ENCODE assay signal across 9 mouse cellular contexts in genomic region chr2:93870842-93871241, GRCm38 (mm10). TPM values are rescaled to one million over a fixed set of nuclear protein-coding genes. Genes with fewer than 3 reads are reported as not detected.
A peak's percentile ranks its signal among the peaks of the same experiment; 100 is the strongest.
DNase-seq lines count a peak whose midpoint lies in the region; ATAC-seq and TF ChIP-seq lines count a peak whose summit lies in the region.
"Had no signal": no experiment of that assay in that cellular context is flagged by ENCODE, and none has a peak within 500 bp of the region (broad histone marks: within the 10 kb centered on the region; RNA-seq: fewer than 3 reads in every experiment).

No protein-coding gene starts in this region.

- no peak for TF ChIP-seq POLR2A in bone marrow macrophage, adult 2 months (IDR thresholded peaks at IDR 0.05; ENCODE audit: borderline replicate concordance, low read depth, low read length)

- H3K4me1 ChIP-seq in ES-E14 (ENCODE audit: control insufficient read depth in 2 of 2, insufficient read depth in 2 of 2, low read length in 2 of 2, poor library complexity in 1 of 2) = peaks cover 0 to 28% of the 10 kb centered on the region in 2 experiments; a peak in 2 of 4 replicates
- 0 out of 2 replicates have a peak, but pooled peaks cover 3% of the 10 kb centered on the region for H3K4me1 ChIP-seq in bone marrow macrophage, adult 2 months (ENCODE audit: control insufficient read depth, insufficient read depth, low read length)
- H3K4me1 ChIP-seq in embryonic facial prominence, embryonic 14.5 days (ENCODE audit: control insufficient read depth, insufficient read depth, low read length) = peaks cover 3% of the 10 kb centered on the region; the same call in 1 of the 2 replicates
- peaks cover 13% of the 10 kb centered on the region for H3K4me1 ChIP-seq in heart, embryonic 12.5 days (replicated peaks)

- H3K4me2 ChIP-seq in embryonic facial prominence, embryonic 14.5 days (ENCODE audit: low read depth, low read length) = no peak overlapping the region
- H3K4me2 ChIP-seq in heart, embryonic 12.5 days = no peak overlapping the region
- H3K4me2 ChIP-seq: limb, embryonic 12.5 days had no signal

- H3K9me3 ChIP-seq in ES-E14 (ENCODE audit: control insufficient read depth, insufficient read depth, low read depth, low read length) = no peaks in the 10 kb centered on the region
- H3K9me3 ChIP-seq in embryonic facial prominence, embryonic 14.5 days (ENCODE audit: control insufficient read depth, low read length) = no peaks in the 10 kb centered on the region
- H3K9me3 ChIP-seq in heart, embryonic 12.5 days (replicated peaks) = no peaks in the 10 kb centered on the region
- H3K9me3 ChIP-seq: limb, embryonic 12.5 days had no signal

- WGBS in embryonic facial prominence, embryonic 14.5 days = 52% methylated on average over 4 of the region's 4 CpGs
- WGBS in heart, embryonic 12.5 days = 40% methylated on average over 4 of the region's 4 CpGs

- peak; percentile 63; the same call in 1 of the 2 replicates for ATAC-seq in embryonic facial prominence, embryonic 14.5 days (ENCODE audit: low read depth)
- 0 out of 2 replicates have a peak, but pooled peaks have one; percentile 63 for ATAC-seq in heart, embryonic 12.5 days (ENCODE audit: insufficient number of reproducible peaks, low FRiP score)

- in situ Hi-C loops in ES-E14 (cut with MboI; ENCODE audit: low sequenced_read_pairs in 2 of 2, unreplicated experiment in 2 of 2) = no loop called here

- peak; percentile 64 for TF ChIP-seq CTCF in bone marrow macrophage, adult 2 months (IDR thresholded peaks at IDR 0.05; ENCODE audit: low read depth, low read length)

- H3K36me3 ChIP-seq in ES-E14 (ENCODE audit: control insufficient read depth, insufficient read depth, low read length, poor library complexity, severe bottlenecking) = no peaks in the 10 kb centered on the region
- H3K36me3 ChIP-seq in embryonic facial prominence, embryonic 14.5 days (ENCODE audit: control insufficient read depth, insufficient read depth, low read length) = no peaks in the 10 kb centered on the region
- no peaks in the 10 kb centered on the region for H3K36me3 ChIP-seq in heart, embryonic 12.5 days
- H3K36me3 ChIP-seq: limb, embryonic 12.5 days had no signal

- H3K27me3 ChIP-seq in embryonic facial prominence, embryonic 14.5 days (replicated peaks; ENCODE audit: control insufficient read depth, insufficient read depth, low read length) = no peaks in the 10 kb centered on the region
- H3K27me3 ChIP-seq in heart, embryonic 12.5 days (replicated peaks) = peaks cover 5% of the 10 kb centered on the region; the same call in 1 of the 2 replicates

- no peak overlapping the region for H3K4me3 ChIP-seq in ES-E14 (ENCODE audit: insufficient read depth in 1 of 2, low read depth in 1 of 2, low read length in 2 of 2, poor library complexity in 1 of 2, severe bottlenecking in 1 of 2)
- no peak overlapping the region for H3K4me3 ChIP-seq in bone marrow macrophage, adult 2 months (ENCODE audit: insufficient read depth, low read length)
- H3K4me3 ChIP-seq in embryonic facial prominence, embryonic 14.5 days (ENCODE audit: low read depth, low read length) = no peak overlapping the region
- H3K4me3 ChIP-seq in heart, embryonic 12.5 days = no peak overlapping the region
- H3K4me3 ChIP-seq: limb, embryonic 12.5 days had no signal

- H3K9ac ChIP-seq in ES-E14 (ENCODE audit: insufficient read depth, low read depth, low read length, poor library complexity, severe bottlenecking) = no peak overlapping the region
- H3K9ac ChIP-seq in embryonic facial prominence, embryonic 14.5 days (ENCODE audit: low read depth, low read length) = no peak overlapping the region
- H3K9ac ChIP-seq in heart, embryonic 12.5 days = no peak overlapping the region
- H3K9ac ChIP-seq: limb, embryonic 12.5 days had no signal

- H3K27ac ChIP-seq in ES-E14 (ENCODE audit: insufficient read depth, low read depth, low read length, poor library complexity, severe bottlenecking) = no peak overlapping the region
- no peak overlapping the region for H3K27ac ChIP-seq in bone marrow macrophage, adult 2 months (ENCODE audit: insufficient read depth, low read depth, low read length)
- H3K27ac ChIP-seq in embryonic facial prominence, embryonic 14.5 days (replicated peaks; ENCODE audit: low read depth, low read length) = no peak overlapping the region
- H3K27ac ChIP-seq in heart, embryonic 12.5 days (ENCODE audit: poor library complexity, severe bottlenecking) = no peak overlapping the region
- H3K27ac ChIP-seq: limb, embryonic 12.5 days had no signal

- DNase-seq in ES-E14 (ENCODE audit: low read depth, low spot score) = peak; percentile 86
- peak; percentile 66 for DNase-seq in embryonic facial prominence, embryonic 14.5 days (ENCODE audit: low spot score)
- peak; percentile 79 to 83 for DNase-seq in kidney, postnatal 4 days
- peak; percentile 47 to 61 for DNase-seq in lung, adult 18-20 months
- DNase-seq in retina, adult 2 months (ENCODE audit: low read depth, low spot score) = peak; percentile 48
- DNase-seq in urinary bladder, postnatal 36 days (ENCODE audit: low spot score in 2 of 2) = peak; percentile 46 to 62

TF ChIP-seq in ES-E14, 5 proteins besides CTCF, POLR2A, EP300 and RAD21:
- TF ChIP-seq MAFK (IDR thresholded peaks at IDR 0.05; ENCODE audit: insufficient read depth, low read depth, low read length) (no peak), CHD2 (IDR thresholded peaks at IDR 0.05; ENCODE audit: low read depth, low read length) (no peak), ZNF384 (IDR thresholded peaks at IDR 0.05; ENCODE audit: low read depth, low read length) (no peak), HCFC1 (IDR thresholded peaks at IDR 0.05; ENCODE audit: borderline replicate concordance, insufficient read depth, low read length) (no peak), ZC3H11A (IDR thresholded peaks at IDR 0.05; ENCODE audit: borderline replicate concordance, low read depth, low read length) (no peak)

RNA-seq across cellular contexts. Expression of gene Accsl, which starts 1.9 kb away (rescaled TPM):
- total RNA-seq in ES-E14 (2012; rRNA removed) = 21.4 and 37.1 TPM in 2 replicates
- polyA plus RNA-seq in bone marrow macrophage, adult 2 months (2012; ENCODE audit: insufficient read depth, insufficient read length, missing spikeins) = not detected in 2 replicates
- 0.53 TPM in 1 of 2 replicates, not detected in the other for polyA plus RNA-seq in embryonic facial prominence, embryonic 14.5 days (2014; fragmentation: Nextera tagmentation; extraction: Ambion mirVana)
- polyA plus RNA-seq in heart, embryonic 12.5 days (2016; fragmentation: Nextera tagmentation; extraction: Ambion mirVana) = not detected in 2 replicates
- polyA plus RNA-seq: limb, embryonic 12.5 days had no signal

RNA-seq across cellular contexts. Expression of gene Accs, which starts 21.1 kb away (rescaled TPM):
- total RNA-seq in ES-E14 (2012; rRNA removed) = 5.0 and 5.5 TPM in 2 replicates
- 19.1 and 26.1 TPM in 2 replicates for polyA plus RNA-seq in bone marrow macrophage, adult 2 months (2012; ENCODE audit: insufficient read depth, insufficient read length, missing spikeins)
- 5.7 and 7.0 TPM in 2 replicates for polyA plus RNA-seq in embryonic facial prominence, embryonic 14.5 days (2014; fragmentation: Nextera tagmentation; extraction: Ambion mirVana)
- 6.2 and 6.6 TPM in 2 replicates for polyA plus RNA-seq in heart, embryonic 12.5 days (2016; fragmentation: Nextera tagmentation; extraction: Ambion mirVana)

RNA-seq across cellular contexts. Expression of gene Ext2, which starts 48.5 kb away (rescaled TPM):
- total RNA-seq in ES-E14 (2012; rRNA removed) = 49.9 and 67.4 TPM in 2 replicates
- polyA plus RNA-seq in bone marrow macrophage, adult 2 months (2012; ENCODE audit: insufficient read depth, insufficient read length, missing spikeins) = 33.1 and 43.7 TPM in 2 replicates
- polyA plus RNA-seq in embryonic facial prominence, embryonic 14.5 days (2014; fragmentation: Nextera tagmentation; extraction: Ambion mirVana) = 115 and 126 TPM in 2 replicates
- polyA plus RNA-seq in heart, embryonic 12.5 days (2016; fragmentation: Nextera tagmentation; extraction: Ambion mirVana) = 79.8 and 87.2 TPM in 2 replicates
